Mouse (Mus musculus): ENCODE data around the gene Zfp292. TPM values are rescaled to one million over a fixed set of nuclear protein-coding genes. Genes with fewer than 3 reads are reported as not detected.
A peak's percentile ranks its signal among the peaks of the same experiment; 100 is the strongest.

The Zfp292 gene
- total RNA-seq, 2 experiments from 2014 or later: 43.0 to 44.8 TPM

DNA sequence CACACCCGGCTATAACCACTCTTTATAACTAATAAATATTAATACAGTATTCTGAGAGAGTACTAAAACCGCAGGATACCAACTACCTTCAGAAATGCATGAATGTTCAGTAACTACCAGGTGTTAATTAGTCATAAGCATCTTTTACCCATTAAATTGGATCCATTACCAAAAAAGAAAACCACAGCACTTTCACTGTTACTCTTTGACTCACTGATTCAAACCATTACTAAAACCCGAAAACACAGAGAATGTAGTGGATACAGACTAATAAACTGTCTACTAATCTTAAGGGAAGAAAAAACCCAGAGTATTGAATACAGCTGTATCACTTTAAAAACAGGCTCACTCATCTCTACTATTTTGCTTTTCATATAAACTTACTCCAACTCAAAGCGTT, 62.9 kb downstream of the Zfp292 start:
- DNase-seq: no peak
- intact Hi-C loops (cut with DNase I): loop anchor here (10.0 kb wide), 1 partner anchor 65 kb away; the partner anchor contains the start of gene Zfp292

DNA sequence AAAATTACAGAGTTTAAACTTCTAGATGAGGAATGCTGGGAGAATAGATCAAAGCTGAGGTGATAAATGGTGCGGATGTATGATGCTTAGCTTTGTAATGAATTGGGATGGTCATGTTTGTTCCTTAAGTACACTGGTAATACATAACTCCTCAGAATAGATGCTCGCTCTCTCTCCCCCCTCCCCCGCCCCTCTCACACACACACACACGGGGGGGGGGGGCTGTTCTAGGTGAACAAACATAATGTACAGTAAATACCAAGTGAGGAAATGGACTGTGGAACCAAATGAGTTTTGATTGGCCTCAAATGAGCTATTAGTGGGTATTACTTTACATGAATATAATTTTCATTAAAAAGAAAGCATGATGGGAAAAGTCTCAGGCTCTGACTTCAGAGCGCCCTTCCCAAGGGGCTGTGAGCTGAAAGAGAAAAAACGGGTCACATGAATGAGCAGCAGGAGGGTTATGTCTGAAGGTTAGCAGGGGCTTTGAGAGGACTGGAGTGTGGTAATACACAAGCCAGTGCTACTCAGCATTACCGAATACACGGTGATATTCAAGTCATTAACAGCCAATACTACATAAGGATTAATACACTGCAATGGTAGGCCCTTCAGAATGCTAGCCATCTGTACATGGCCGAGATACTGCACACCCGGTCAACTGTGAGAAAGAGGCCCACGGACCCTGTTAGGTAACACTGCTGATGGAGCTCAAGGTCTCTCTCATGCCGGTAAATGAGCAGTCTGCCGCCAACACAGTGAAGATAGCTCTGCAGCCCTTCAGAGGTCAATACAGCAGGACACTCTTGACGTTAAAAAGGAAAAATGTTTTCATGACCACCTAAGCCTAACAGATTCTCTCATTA, 81.4 kb downstream of the Zfp292 start:
- DNase-seq: no peak
- intact Hi-C loops (cut with DNase I): no loop called here

DNA sequence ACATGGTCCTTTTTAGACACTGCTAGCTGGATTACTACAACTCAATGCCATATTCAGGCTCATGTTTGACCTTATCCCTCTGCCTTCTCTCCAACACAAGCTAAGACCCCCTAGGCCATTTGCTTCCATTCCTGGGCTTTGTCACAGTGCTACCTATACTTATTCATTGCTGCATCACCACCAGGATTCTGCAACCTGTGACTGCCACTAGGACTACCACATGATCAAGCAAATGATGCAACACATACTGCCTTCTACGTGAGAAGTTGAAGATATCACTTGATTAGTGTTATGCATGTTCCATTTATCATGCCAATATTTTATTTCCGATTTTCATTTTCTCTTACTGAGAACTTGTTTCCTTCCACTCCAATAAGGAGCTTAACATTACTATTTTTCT, 84.8 kb downstream of the Zfp292 start:
- DNase-seq: no peak
- intact Hi-C loops (cut with DNase I): no loop called here

- intact Hi-C loops (cut with DNase I): no loop called here
- DNase-seq: no peak
These were observed 85.3 kb downstream of the Zfp292 start for GRCm38 (mm10) chr4:34797294-34797983.

GRCm38 (mm10) chr4:34796294-34796693, 86.5 kb downstream of the Zfp292 start:
- no peak for DNase-seq
- intact Hi-C loops (cut with DNase I): no loop called here

GRCm38 (mm10) chr4:34786476-34786875, 96.3 kb downstream of the Zfp292 start:
- no peak for DNase-seq
- intact Hi-C loops (cut with DNase I): loop anchor here (10.0 kb wide), 1 partner anchor 138 kb away; no protein-coding TSS in a partner anchor

GRCm38 (mm10) chr4:34785646-34786045, 97.1 kb downstream of the Zfp292 start:
- intact Hi-C loops (cut with DNase I): loop anchor here (10.0 kb wide), 1 partner anchor 139 kb away; no protein-coding TSS in a partner anchor
- DNase-seq: no peak

GRCm38 (mm10) chr4:34784865-34785264, 97.9 kb downstream of the Zfp292 start:
- intact Hi-C loops (cut with DNase I): loop anchor here (10.0 kb wide), 1 partner anchor 140 kb away; no protein-coding TSS in a partner anchor
- DNase-seq: no peak

- peak; percentile 31 for DNase-seq
- intact Hi-C loops (cut with DNase I): loop anchor here (10.0 kb wide), 1 partner anchor 142 kb away; no protein-coding TSS in a partner anchor
These were observed 100.0 kb downstream of the Zfp292 start for GRCm38 (mm10) chr4:34782730-34783129.

DNA sequence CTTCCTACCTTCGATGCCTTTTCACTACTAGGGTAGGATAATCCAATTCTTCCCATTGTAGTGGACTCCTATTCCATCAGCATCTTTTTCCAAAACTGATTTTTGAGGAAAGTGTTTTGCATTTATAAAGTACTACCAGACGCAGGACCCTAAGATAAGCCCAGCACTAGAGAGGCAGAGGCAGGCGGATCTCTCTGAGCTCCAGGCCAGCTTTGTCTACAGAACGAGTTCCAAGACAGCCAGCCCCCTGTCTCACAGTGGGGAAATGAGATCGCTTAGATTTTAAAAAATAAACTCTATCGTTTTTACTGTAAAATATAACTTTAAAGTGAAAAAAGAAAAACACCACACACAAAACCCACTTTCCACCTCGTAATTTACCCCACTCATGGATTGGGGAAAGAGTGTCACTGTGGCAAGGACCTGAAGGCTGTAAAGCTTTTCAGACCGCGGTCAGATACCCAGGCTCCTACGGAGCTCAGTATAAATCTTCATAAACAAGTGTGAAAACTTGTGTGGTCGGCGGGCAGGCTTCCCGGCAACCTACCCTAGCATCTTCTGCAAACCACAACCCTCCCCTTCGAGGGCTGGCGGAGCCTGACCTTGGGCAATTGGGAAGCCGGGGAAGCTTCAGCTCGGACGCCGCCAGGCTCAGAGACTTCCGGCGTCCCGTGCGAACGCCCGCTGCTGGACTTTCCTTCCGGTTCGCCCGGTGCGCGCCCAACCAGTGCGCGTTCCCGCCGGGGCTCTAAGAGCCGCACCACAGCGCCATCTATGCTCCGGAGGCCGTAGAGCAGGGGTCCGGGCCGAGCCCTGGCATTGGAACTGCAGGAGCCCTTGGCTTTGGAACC, 104.9 kb downstream of the Zfp292 start, which contains the start of gene Smim8:
Gene Smim8 (minus strand): TSS at position 747 of the 851 bp plus-strand sequence.
- intact Hi-C loops (cut with DNase I): loop anchor here (5.0 kb wide), 1 partner anchor 91 kb away; the partner anchor contains the start of gene Slc35a1
- DNase-seq: peak; percentile 92

GRCm38 (mm10) chr4:34771652-34772371, 110.9 kb downstream of the Zfp292 start:
- intact Hi-C loops (cut with DNase I): no loop called here
- no peak for DNase-seq

DNA sequence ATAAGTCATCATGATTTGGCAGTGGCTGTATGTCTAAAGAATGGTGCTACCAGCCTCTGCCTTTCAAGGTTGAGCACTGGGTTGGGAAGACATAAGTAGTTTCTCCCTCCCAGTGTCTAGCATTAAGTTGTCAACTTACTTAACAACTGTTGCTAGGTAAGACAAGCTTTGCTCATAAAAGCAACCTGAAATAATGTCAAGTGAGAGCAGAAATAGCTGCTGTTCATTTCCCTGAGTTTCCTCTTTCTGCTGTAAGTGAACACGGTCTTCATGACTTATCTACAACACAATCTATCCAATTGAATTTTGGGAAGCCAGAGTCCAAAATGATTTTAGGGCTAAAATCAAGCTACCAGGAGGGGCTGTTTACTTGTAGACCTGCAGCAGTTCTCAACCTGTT, 126.6 kb downstream of the Zfp292 start, which contains the start of gene Gm136:
Gene Gm136 (minus strand): TSS at position 101 of the 400 bp plus-strand sequence.
- no peak for DNase-seq
- intact Hi-C loops (cut with DNase I): no loop called here

Other genes with a start within 250 kb of the Zfp292 start
- 10 to 100 TPM; 30.6 to 34.7 TPM for gene Slc35a1, start 195.5 kb downstream of the Zfp292 start, total RNA-seq (2021)
- gene Cfap206, start 152.8 kb downstream of the Zfp292 start, total RNA-seq (2021): 1 to 10 TPM; 3.0 to 4.7 TPM
- under 1 TPM in 1 of 2 experiments, not detected in 1; 0.38 TPM for gene Gm136, start 126.7 kb downstream of the Zfp292 start, total RNA-seq (2021)
- gene Smim8, start 104.5 kb downstream of the Zfp292 start, total RNA-seq (2021): 10 to 100 TPM; 22.0 to 23.2 TPM
- gene Cga, start 10.8 kb upstream of the Zfp292 start, total RNA-seq (2021): not detected

Data from left cerebral cortex, postnatal 4 days (tissue).